Mouse (Mus musculus): ENCODE data around the gene Itgb6.

Gene Itgb6

DNA sequence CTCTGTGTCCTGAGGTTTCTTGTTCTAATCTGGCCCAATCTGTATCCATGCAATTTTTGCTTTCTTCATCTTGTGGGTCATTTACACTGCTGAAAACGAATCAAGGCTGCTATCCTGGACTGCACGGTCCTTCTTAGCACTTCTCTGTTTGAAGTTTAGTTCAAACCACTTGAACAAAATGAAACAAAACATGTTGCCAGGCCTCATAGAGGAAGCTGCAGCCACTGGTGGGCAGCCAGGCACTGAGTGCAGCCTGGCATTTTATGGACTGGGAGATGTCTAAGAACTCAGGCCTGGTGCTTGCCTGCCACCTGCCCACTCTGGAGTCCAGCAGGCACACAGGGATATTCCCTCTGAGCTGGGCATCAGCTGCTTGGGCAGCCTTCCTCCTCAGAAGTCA, 39.9 kb downstream of the Itgb6 start:
- in situ Hi-C loops (cut with MboI), result no loop called here

DNA sequence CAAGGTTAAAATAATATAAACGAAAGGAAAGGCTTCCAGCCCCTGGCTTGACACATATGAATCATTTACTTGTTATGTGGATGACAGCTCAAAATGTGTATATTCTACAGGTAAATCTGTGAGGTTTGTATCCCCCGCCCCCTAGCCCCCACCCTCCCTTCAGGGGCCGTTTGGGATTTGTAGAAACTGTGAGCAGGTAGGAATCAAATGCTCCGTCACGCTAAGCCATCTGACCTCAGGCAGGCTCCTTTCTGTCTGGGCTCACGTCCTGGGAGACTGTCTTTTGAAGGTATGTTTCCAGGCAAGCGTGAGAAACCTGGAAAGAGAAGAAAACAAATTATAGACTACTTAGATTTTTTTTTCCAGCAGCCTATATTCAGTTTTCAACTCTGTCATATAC, 48.0 kb downstream of the Itgb6 start:
- in situ Hi-C loops (cut with MboI), result no loop called here

DNA sequence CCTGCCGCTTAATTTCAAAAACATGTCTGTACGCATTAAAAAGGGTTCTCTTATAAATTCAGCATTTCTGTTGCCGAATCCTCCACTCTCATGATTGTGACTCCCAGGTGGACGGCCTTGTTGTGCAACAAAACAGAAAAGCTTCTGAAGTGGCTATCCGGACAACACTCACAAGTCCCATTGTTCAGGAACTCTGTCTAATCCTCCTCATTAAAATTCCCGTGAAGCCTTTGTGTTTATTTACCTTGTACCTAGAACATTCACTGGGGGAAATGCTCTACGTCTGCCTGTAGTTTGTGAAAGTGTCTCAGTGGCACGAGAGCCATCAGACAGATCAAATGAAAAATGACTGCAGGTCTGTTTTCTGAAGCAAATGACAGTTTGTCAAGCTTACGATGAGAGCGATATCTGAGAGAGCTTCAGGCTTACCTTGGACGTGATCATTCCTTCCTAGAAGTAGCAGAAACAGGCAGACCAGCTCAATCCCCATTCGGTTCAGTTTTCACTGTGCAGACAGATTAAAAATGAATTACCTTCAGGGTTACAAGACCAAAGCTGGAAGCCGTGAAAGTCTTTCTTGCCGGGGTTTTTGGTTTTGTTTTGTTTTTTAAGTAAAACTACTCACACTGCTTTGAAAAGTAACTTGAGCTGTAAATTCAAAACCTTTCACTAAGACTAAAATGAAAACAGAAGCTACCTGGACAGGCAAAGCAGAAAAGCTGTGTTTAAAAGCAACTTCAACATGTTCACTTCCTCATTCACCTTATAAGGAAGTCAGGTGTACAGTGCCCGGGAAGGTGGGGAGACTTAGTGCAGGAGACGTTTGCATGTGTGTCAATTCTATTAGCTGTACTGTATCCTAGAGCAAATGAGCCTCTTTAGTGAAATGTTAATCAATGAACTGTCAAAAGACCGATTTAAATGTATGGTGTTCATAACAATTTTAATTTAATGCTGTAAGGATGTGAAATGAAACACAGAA, 49.2 kb downstream of the Itgb6 start:
- in situ Hi-C loops (cut with MboI), result no loop called here

DNA sequence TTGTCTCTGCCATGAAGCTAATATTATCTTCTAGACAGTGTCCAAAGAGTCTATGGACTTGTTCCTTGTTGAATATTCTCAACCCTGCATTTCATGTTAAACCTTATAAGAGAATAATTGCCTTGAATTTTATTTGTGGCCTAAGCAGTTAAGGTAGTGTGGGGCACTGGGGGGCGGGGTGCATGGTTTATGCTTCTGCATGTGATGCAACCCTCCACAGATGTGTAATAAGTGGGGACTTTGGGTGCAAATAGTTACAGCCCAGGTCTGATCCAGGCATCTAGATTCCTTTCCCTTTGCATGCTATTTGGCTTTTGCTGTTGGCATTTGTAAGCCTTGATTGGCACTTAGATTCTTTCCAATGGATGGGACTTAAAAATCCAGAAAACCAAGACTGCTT, 51.2 kb downstream of the Itgb6 start:
- in situ Hi-C loops (cut with MboI), result no loop called here

DNA sequence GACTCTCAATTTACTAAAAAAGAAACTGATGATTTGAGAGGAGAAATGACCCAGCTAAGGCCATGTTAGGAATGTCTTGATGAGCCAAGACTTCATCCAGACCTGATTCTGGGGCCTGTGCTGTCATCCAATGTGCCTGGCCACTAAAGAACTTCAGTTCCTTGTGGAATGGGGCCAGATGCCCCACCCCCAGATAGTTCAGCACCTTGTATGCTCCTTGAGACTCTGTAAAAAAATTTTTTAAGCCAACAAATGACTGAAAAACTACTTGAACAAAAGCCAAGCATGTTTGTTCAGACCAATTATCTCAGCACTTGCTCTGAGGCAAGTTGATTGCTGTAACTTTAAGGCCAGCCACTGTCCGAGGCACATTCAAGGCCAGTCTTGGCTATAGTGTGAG, 59.4 kb downstream of the Itgb6 start:
- in situ Hi-C loops (cut with MboI), result no loop called here

DNA sequence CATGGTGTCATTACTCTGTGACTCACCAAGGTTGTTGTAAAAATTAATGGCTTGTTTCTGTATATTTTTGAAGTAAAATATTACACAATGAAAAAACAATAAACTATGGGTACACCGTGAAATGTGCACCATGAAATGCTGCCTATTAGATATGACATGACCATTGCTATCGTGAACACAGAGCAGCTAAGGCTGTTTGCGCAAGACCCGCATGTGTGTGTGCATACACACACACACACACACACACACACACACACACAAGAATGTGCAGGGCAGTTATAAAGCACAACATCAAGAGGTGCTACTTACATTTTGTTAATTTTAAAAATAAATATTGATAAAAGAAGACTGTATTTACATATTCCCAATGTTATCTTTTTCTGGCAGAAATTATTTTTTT, 62.5 kb downstream of the Itgb6 start:
- in situ Hi-C loops (cut with MboI), result no loop called here

DNA sequence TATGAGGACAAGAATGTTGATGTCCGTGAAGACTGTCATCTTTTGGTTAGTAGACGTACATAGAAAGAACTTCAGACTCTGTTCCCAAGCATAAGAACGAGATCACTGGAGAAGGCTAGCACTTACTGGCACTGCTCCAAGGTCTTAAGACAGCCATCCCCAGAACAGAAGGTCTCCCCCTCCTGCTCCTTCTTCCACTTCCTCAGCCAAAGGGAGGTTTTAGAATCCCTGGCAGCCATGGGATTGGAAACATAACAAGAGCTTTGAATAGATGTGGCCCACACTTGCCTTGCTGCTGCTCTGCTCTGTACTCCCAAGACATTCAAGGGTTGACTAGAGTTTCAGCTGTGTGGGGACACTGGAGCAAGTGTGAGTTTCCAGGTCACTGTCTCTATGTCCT, 63.5 kb downstream of the Itgb6 start:
- in situ Hi-C loops (cut with MboI), result no loop called here

DNA sequence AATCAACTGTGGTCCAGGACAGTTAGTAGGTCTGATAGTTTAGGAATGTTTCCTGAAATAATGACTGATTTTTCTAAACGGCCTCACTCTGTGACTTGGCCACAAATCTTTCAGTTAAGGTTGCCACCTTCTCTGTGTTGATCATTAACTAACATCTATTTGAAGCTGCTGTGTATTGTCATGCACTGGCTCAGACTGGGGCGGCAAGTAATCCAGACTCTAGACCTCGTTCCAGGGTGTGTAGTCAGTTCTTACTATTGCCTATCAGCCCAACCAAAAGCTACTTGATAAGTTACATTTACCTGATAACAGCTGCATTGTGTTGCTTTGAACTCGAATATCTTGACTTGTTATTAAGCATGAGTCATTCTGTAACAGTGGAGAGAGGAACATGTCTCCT, 67.6 kb downstream of the Itgb6 start:
- in situ Hi-C loops (cut with MboI), result no loop called here

DNA sequence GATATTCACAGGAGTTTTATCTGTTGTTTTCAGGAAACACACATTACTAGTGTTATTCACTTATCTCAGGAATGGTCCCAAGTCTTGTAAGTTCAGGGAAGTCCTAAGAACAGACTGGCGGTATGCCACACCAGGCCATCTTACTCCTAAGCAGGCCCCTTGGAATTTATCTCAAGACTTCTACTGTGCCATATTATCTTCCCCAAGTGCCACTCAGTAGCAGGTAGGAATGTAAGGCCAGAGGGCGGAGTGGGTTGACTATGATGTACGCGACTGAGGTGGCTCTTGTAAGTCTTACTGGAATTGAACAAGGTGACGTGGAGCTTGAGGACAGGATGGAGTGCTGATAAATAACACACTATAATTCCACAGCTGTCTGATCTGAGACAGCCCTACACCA, 72.3 kb downstream of the Itgb6 start:
- in situ Hi-C loops (cut with MboI), result no loop called here

DNA sequence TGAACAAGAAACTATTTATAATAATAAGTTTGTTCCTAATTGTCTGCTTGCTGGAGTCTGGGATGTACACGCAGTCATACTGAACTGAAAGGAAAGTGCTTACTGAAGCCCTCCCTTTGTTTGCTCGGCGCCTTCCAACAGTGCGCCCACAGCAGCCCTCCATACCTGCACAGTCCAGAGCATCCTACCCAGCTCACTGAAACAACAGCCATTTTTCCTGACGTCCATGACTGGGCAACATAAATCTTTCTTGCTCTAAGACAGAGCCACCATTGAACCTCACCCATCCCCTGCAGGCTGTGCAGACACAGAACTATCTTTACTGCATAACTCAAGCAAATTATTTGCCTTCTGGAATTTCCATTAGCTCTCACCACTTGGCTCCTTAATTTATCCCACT, 74.8 kb downstream of the Itgb6 start:
- in situ Hi-C loops (cut with MboI), result no loop called here

DNA sequence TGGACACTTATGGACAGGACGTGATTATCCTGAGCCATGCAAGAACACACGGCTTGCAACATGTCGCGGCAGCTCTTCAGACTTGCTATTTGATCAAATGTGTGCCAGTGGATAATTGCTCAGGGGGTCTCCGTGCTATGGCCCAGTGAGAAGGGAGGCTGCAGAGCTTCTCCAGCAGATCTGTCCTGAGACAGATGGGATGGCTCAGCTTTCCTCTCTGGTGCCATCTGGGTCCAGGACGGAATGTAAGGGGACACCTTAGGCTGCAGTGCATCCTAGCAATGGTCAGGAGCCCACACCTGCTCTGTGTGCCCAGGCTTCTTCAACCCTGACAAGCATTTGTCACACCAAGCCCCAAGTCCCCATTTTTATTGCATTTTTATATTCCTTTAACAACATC, 75.9 kb downstream of the Itgb6 start:
- in situ Hi-C loops (cut with MboI), result no loop called here

DNA sequence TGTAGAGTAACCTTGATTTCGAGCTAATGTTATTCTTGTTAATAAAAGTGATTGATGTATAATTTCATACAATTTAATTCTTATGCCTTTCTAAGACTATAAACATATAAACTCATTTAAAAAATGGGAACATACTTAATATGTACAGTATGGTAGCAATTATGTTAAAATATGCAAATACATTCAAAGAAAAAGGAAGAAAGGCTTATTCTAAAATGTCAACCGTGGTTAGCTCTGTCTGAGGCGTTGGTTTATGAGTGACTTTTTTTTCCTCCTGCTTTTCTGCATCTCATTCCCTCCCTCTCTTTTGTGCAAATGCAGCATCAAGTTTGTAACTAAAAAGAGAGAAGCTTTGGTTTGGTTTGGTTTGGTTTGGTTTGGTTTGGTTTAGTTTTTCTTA, 79.0 kb downstream of the Itgb6 start:
- in situ Hi-C loops (cut with MboI), result no loop called here

DNA sequence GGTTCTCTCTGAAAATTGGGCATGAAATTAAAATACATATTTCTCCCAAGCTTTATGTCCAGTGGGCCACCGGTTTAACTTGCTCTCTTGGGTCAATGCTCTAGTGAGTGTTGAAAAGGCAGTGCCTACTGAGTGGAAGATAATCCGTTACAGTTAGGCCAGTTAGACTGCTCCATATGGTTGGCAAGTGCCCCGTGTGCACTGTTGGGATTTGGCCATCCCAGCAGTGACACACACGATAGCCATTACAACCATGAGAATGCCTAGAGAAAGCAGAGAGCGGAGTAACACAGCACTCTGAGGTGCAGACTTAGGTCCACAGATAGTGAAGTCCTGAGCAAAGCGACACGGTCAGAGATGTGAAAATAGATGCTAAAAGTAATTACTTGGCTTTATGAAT, 79.8 kb downstream of the Itgb6 start:
- in situ Hi-C loops (cut with MboI), result no loop called here

DNA sequence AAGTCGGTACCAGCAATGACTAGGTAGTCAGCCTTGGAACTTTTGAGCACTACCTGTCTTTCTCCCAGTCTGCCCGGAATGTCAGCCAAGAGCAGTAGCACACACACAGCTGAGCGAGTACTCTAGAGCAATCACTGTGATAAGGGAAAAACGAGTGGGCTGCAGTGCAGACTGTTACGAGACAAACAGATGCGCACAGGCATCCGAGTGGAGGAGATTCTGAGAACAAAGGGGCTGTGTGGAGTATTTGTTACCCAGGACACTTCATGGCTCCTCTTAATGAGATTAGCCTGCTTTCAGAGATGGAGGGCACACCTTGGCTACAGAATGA, 82.1 kb downstream of the Itgb6 start:
- in situ Hi-C loops (cut with MboI), result no loop called here

DNA sequence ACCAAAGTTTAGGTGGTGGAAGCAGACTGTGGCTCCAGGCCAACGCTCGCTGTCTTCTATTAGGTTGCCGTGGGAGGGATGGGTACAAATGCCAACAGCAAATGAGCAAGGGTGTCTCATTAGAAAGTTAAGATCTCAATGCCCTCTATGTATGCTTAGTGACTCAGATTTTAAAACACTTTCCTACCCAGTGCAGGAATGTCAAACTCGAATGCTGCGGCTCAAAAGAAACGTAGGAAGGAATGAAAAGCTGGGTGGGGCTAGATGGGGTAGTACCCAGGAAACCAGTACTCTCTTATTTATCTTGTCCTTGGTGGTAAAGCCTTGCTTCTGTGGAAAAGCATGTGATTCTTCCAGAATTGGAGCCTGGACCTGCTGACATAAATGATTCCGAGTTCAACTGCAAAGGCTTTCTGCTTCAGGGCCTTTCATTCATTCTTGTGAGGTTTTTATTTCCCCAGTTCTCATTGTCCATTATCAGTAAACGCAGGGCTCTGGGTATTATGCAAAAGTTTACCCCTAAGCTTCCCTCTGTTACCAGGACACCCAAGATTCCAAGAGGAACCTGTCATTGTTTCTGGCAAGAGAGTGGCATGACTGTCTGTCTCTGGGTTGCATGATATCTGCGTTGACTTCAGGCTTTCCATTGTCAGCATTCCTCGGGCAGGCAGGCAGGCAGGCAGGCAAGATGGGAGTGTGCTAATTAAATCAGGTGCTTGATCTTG, 82.7 kb downstream of the Itgb6 start:
- in situ Hi-C loops (cut with MboI), result no loop called here

DNA sequence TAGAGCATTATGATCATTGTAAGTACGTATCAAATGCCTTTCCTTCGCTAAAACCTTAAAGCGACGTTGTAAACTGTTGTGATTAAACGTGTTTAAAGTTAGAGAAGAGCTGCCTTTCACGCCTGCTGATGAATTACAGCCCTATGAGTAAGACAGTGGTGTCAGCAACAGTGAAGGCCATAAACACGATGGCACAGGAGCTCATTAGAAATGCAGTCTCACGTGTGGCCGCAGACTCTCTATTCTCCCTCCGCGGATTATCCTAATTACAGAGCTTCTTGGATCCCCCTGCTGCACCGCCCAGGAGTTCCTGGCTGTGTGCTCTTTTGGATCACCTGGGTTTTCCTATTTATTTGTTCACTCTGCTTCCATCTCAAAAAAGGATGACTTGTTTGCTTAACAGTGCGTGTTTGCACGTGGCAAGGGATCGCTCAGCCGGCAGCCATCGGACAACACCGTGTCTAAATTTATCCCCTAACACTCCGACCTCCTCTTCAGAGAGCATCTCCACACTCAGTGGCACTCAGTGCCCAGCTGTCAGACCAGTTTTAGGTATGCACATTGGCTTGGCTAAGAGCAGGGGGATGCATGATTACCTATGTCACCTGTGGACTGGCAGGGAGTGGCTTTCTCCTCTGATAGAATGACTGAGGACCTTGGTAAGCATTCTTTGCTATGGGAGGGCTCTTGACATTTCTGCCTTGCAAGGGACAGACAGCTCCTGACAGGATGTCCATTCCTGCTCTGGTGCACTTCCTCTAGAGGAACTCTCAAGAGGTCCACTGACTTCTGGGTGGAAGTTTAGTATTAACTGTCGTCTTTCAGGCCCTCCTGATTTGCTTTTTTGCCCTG, 85.3 kb downstream of the Itgb6 start:
- in situ Hi-C loops (cut with MboI), result no loop called here

DNA sequence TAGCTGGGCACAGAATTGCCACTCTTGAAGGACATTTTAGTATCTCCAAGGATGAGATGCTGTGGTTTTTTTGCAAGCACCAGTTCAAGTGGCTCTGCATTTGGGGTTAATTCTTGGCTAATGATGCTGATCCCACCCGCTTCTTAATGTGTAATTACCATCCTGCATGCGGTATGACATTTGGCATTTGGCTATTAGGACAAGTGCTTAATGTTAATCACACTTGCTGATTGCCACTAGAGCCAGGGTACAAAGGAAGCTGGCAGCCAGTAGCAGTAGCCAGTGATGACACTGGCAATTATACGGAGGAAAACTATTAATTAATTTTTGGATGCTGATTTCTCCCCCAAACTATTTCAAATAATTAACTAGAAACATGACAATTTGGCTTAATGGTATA, 86.0 kb downstream of the Itgb6 start:
- in situ Hi-C loops (cut with MboI), result no loop called here

DNA sequence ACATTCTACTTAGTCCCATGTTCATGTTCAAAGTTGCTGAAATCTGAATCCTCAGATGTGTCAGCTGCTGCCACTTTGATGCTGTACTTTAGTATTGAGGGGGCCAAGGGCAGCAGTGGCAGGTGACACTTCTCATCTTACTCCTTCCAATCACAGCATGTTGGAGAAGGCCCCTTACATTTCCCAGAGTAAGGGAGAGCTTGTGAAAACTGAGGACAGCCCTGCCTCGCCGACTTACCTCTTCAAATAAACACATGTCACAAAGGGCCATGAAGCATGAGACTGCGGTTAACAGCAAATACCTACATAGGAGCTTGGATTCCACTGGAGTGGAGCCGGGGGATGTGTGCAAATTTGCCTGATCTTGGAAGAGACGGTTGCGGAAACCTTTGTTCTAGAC, 86.4 kb downstream of the Itgb6 start:
- in situ Hi-C loops (cut with MboI), result no loop called here

DNA sequence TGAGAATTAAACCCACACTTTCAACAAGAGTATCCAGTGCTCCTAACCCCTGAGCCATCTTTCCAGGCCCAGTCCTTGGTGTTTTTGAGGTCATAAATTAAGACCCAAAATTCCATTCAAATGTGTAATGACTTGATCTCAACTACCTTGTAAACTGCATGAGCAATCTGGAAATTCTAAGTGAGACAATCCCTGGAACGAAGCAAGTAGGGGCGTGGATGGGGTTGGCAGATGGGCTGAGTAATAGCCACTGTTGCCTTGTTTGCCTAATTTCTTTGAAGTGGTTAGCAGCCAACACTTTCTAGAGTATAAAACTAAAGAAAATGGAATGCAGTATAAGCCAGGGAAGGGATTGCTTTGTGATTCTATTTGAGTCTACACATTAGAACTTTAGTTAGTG, 89.7 kb downstream of the Itgb6 start:
- in situ Hi-C loops (cut with MboI), result no loop called here

DNA sequence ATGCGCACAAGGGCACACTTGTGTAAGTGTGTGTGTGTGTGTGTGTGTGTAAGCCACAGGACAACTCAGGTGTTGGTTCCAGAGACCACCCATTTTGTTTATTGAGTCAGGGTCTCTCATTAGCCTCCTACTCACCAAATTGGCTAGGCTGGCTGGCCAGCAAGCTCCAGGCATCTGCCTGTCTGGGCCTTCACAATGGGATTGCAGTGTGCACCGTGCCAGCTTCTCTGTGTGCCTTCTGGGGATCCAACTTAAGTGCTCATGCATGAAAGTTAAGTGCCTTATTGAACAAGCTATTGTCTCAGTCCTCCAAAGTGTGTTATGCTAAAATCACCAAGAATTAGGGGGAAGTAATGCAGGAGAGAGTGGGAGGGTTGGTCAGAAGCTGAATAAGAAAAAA, 92.1 kb downstream of the Itgb6 start:
- in situ Hi-C loops (cut with MboI), result no loop called here

DNA sequence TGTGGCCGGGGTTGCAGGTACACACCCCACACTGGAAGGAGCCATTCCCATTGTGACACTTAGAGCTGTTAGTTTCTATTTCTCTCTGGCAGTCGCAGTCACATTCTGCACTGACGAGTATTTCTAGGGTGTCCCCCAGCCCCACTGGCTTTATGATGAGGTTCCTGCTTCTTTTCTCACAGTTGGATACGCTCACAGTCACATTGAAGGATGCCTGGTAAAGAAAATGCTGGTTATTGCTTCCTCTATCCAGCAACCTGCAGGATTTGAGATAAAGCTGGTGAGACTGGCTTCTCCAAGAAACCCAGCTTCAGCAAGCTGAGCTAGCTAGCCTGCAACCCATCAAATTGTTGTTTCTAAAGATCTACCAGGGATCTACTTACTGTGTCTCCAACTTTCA, 94.5 kb downstream of the Itgb6 start:
- in situ Hi-C loops (cut with MboI), result no loop called here

DNA sequence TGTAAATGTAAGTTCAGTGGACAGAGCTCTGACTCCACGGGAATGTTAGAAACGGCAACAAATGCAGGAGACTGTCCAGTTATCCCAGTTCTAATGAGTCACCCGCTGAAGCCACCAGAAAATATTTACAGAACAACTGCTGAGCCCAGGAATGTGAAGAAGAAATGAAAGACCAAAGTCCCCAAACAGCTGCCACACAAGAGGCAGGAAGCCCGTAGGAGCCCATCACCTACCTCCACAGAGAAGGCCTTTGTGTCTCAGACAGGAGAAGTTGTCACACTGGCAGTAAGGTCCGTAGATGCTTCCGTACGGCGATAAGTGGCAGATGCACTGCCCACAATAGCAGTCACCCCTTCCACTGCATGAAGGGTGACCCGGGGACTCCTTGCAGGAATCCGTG, 94.9 kb downstream of the Itgb6 start:
- in situ Hi-C loops (cut with MboI), result no loop called here

DNA sequence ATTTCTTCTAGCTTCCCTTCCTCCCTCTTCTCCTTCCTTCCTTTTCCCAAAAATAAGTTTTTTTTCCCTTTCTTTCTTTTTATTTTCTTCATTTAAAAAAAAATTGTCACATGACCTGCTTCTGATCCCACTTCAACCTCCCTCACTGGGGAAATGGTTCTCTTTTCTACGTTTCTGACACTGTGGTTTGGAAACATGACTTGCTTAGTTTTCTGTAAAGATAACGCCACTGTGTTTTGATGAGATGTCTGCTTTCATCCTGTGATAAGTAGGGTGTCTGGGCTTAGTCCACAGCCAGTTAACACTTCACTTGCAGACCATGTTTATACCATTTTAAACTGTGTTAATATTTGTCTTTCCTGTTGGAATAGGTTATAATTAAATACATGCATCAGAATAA, 96.7 kb downstream of the Itgb6 start:
- in situ Hi-C loops (cut with MboI), result no loop called here
